Mouse (Mus musculus): ENCODE data around the gene Tbl1xr1. TPM values are rescaled to one million over a fixed set of nuclear protein-coding genes. Genes with fewer than 3 reads are reported as not detected.

The Tbl1xr1 gene
- polyA plus RNA-seq, 1 experiment from 2014 or later, result 23.0 TPM

- Histone ChIP-seq H3K27me3 (replicated peaks; ENCODE audit: low read depth, poor library complexity, severe bottlenecking) (no peaks in the 10 kb centered on the region), H3K9me3 (peaks cover 23% of the 10 kb centered on the region; the same call in 1 of the 2 replicates), H3K36me3 (replicated peaks) (peaks cover 24% of the 10 kb centered on the region), H3K27ac (replicated peaks) (no peak overlapping the region), H3K4me1 (no peaks in the 10 kb centered on the region), H3K4me3 (no peak overlapping the region)
- 88% methylated on average over 3 of the region's 3 CpGs for WGBS
- DNase-seq (ENCODE audit: low spot score), result no peak
Observed at GRCm38 (mm10) chr3:22154522-22154921, 78.1 kb downstream of the Tbl1xr1 start.

DNA sequence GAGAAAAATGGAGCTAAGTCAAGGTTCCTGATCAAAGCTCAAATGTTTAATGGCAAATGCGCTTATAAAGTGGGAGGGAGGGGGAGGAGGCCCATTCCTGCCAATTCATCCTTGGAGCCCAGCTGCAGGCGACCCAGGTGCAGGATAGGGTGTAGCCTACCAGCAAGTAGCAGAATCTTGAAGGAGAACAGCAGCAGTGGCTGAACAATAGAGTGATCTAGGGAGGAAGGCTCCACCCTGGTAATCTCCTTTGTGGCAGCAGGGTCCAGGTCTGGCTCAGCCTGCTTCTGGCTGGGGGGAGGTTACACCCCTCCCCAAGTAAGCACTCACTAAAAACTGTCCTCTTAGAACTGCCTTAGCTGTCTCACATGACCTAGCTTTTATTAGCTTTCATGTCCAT lies 79.9 kb downstream of the Tbl1xr1 start:
- no peaks in the 10 kb centered on the region for H3K4me1 ChIP-seq
- no peak for DNase-seq (ENCODE audit: low spot score)
- WGBS, result 58% methylated on average over 2 of the region's 2 CpGs

GRCm38 (mm10) chr3:22162948-22163347 lies 86.5 kb downstream of the Tbl1xr1 start:
- Histone ChIP-seq H3K36me3 (replicated peaks) (peaks cover 16% of the 10 kb centered on the region), H3K27me3 (replicated peaks; ENCODE audit: low read depth, poor library complexity, severe bottlenecking) (no peaks in the 10 kb centered on the region), H3K27ac (replicated peaks) (no peak overlapping the region), H3K4me1 (no peaks in the 10 kb centered on the region), H3K4me3 (no peak overlapping the region), H3K9me3 (peaks cover 13% of the 10 kb centered on the region; the same call in 1 of the 2 replicates)
- no peak for DNase-seq (ENCODE audit: low spot score)
- 96% methylated on average over 3 of the region's 3 CpGs for WGBS

More for the DNA sequence above, 79.9 kb downstream of the Tbl1xr1 start:
- H3K36me3 ChIP-seq (replicated peaks), result peaks cover 22% of the 10 kb centered on the region
- H3K9me3 ChIP-seq, result peaks cover 27% of the 10 kb centered on the region; the same call in 1 of the 2 replicates
- no peak overlapping the region for H3K4me3 ChIP-seq
- no peak overlapping the region for H3K27ac ChIP-seq (replicated peaks)
- no peaks in the 10 kb centered on the region for H3K27me3 ChIP-seq (replicated peaks; ENCODE audit: low read depth, poor library complexity, severe bottlenecking)

DNA sequence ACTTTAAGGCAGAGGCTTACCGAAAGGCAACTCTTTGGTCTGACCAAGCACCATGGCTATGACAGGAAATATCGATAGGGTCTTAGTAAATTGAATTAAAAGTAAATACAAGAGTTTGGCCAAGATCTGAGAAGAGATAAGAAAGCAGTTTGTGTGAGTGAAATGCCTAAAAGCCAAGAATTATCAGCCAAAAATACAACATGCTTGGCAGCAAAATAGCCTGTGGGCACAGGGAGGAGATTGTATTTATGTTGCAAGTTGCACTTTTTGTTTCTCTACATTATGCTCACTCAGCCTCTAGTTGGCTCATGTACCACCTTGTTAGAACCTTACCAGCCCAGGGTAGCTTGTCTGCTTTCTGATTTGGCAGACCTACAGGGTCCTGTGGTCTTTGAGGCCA lies 91.4 kb downstream of the Tbl1xr1 start:
- peaks cover 17% of the 10 kb centered on the region for H3K4me1 ChIP-seq
- no peak overlapping the region for H3K27ac ChIP-seq (replicated peaks)
- no peaks in the 10 kb centered on the region for H3K9me3 ChIP-seq
- no peaks in the 10 kb centered on the region for H3K27me3 ChIP-seq (replicated peaks; ENCODE audit: low read depth, poor library complexity, severe bottlenecking)
- H3K4me3 ChIP-seq, result no peak overlapping the region
- DNase-seq (ENCODE audit: low spot score), result no peak
- H3K36me3 ChIP-seq (replicated peaks), result peaks cover 11% of the 10 kb centered on the region
- 85% methylated on average over 2 of the region's 2 CpGs for WGBS

DNA sequence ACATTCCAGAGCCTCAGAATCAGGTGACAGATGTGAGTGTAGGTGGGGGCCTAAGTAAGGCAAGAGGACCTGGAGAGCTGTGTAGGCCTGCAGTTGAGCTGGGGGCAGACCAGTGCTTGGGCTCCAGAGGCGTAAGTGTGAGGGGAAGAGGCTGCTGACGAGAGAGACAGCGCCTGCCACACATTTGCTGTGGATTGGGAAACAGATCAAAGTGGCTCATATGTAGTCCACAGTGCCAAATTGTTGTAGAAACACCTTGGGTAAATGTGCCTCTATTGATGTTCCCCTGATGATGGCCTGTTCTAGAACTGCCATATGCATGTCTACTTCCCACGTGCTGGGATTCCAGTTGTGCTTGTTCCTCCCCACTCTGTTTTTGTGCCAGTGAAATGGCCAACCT lies 92.0 kb downstream of the Tbl1xr1 start:
- WGBS, result 96% methylated on average over 4 of the region's 4 CpGs
- Histone ChIP-seq H3K4me3 (no peak overlapping the region), H3K4me1 (peaks cover 19% of the 10 kb centered on the region), H3K9me3 (no peaks in the 10 kb centered on the region), H3K27ac (replicated peaks) (no peak overlapping the region), H3K27me3 (replicated peaks; ENCODE audit: low read depth, poor library complexity, severe bottlenecking) (no peaks in the 10 kb centered on the region), H3K36me3 (replicated peaks) (peaks cover 9% of the 10 kb centered on the region; the same call in 1 of the 2 replicates)
- no peak for DNase-seq (ENCODE audit: low spot score)

- peaks cover 19% of the 10 kb centered on the region for H3K4me1 ChIP-seq
- H3K27me3 ChIP-seq (replicated peaks; ENCODE audit: low read depth, poor library complexity, severe bottlenecking), result no peaks in the 10 kb centered on the region
- no peak overlapping the region for H3K4me3 ChIP-seq
- no peak overlapping the region; the same call in 1 of the 2 replicates for H3K27ac ChIP-seq (replicated peaks)
- DNase-seq (ENCODE audit: low spot score), result no peak
- H3K9me3 ChIP-seq, result no peaks in the 10 kb centered on the region
- WGBS, result 86% methylated on average over 8 of the region's 8 CpGs
- H3K36me3 ChIP-seq (replicated peaks), result no peaks in the 10 kb centered on the region
Observed at GRCm38 (mm10) chr3:22171526-22171925, 95.1 kb downstream of the Tbl1xr1 start.

DNA sequence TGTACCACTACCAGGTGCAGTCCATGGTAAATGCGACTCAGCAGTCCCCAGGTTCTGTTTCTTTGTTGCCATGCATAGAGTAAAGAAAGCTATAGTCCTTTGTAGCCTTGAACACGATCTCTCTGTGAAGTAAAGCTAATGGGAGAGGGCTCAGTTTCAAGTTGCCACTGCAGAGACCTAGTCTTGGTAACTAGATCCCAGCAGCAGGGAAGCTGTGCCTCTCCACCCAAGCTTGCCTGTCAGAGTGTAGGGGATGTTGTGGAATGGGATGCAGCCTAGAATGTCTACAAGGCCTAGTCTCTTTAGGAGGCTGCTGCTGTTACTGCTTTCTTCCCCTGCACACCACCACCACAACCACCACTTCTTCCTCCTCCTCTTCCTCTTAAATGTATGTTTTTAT lies 96.0 kb downstream of the Tbl1xr1 start:
- no peaks in the 10 kb centered on the region for H3K9me3 ChIP-seq

DNA sequence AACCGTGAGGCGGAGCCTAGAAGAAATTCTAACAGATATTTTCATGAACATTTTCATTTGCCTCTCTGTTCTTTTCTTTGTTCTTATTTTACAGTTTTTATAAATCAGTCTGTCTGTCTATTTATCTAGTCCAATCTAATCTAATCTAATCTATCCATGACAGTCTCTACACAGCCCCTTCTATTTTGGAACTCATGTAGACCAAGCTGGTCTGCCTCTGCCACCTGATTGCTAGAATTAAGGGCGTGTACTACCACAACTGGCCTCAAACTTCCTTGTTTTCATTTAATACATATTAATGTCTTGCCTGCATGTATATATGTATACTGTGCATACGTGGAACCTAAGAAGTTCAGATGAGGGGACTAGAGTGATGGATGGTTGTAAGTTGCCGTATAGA lies 96.7 kb downstream of the Tbl1xr1 start:
- H3K4me1 ChIP-seq, result peaks cover 19% of the 10 kb centered on the region
- 93% methylated on average over 5 of the region's 5 CpGs for WGBS
- DNase-seq (ENCODE audit: low spot score), result no peak
- no peaks in the 10 kb centered on the region for H3K9me3 ChIP-seq
- H3K36me3 ChIP-seq (replicated peaks), result no peaks in the 10 kb centered on the region
- H3K27me3 ChIP-seq (replicated peaks; ENCODE audit: low read depth, poor library complexity, severe bottlenecking), result no peaks in the 10 kb centered on the region
- no peak overlapping the region for H3K4me3 ChIP-seq
- H3K27ac ChIP-seq (replicated peaks), result no peak overlapping the region

More for the DNA sequence above, 96.0 kb downstream of the Tbl1xr1 start:
- no peaks in the 10 kb centered on the region for H3K36me3 ChIP-seq (replicated peaks)
- DNase-seq (ENCODE audit: low spot score), result no peak
- no peak overlapping the region for H3K4me3 ChIP-seq
- peaks cover 19% of the 10 kb centered on the region for H3K4me1 ChIP-seq
- no peak overlapping the region for H3K27ac ChIP-seq (replicated peaks)
- WGBS, result 58% methylated on average over 2 of the region's 2 CpGs
- no peaks in the 10 kb centered on the region for H3K27me3 ChIP-seq (replicated peaks; ENCODE audit: low read depth, poor library complexity, severe bottlenecking)

DNA sequence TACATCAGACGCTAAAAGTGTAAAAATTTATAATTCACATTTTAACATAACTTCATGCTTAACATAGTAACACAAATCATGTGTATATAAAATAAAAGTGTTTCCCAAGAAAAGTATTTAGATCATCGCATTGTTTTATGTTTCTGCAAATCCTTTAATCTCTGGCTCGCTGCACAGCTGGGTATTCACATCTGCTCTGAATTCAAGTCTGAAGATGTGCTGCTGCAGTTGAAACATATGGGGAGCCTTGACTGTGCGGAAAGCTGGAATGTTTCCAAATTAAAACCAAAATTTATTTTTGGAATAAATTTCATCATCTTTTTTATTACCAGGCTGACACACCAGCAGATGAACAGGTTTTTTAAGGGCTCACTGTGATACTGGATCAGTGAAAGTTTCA lies 97.8 kb downstream of the Tbl1xr1 start:
- H3K4me1 ChIP-seq, result peaks cover 19% of the 10 kb centered on the region
- no peak for DNase-seq (ENCODE audit: low spot score)
- H3K27me3 ChIP-seq (replicated peaks; ENCODE audit: low read depth, poor library complexity, severe bottlenecking), result no peaks in the 10 kb centered on the region
- no peak overlapping the region for H3K4me3 ChIP-seq
- no peaks in the 10 kb centered on the region for H3K9me3 ChIP-seq
- no peak overlapping the region for H3K27ac ChIP-seq (replicated peaks)
- H3K36me3 ChIP-seq (replicated peaks), result no peaks in the 10 kb centered on the region
- WGBS, result 80% methylated on average over 4 of the region's 4 CpGs

DNA sequence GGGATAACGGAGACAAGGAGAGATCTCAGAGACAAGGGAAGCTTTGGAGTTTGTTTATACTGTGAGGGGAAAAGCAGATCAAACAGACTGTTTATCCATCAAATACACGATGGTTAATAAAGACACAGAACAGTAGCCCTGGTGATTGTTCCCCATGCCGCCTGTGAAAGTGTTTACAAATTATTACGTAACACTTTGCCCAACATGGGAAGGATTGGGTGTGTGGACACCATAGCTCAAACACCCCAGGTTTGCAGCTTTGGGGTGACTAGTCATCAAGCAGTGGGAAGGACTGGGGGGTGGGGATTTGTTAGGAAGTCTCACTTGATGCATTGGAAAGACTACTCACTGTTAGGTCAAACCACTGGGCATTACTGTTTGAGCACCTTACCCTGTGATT lies 103.6 kb downstream of the Tbl1xr1 start:
- H3K4me1 ChIP-seq, result no peaks in the 10 kb centered on the region
- 85% methylated on average over 4 of the region's 4 CpGs for WGBS
- no peak overlapping the region for H3K27ac ChIP-seq (replicated peaks)
- no peaks in the 10 kb centered on the region for H3K9me3 ChIP-seq
- no peak overlapping the region for H3K4me3 ChIP-seq
- no peak for DNase-seq (ENCODE audit: low spot score)
- no peaks in the 10 kb centered on the region for H3K27me3 ChIP-seq (replicated peaks; ENCODE audit: low read depth, poor library complexity, severe bottlenecking)
- no peaks in the 10 kb centered on the region for H3K36me3 ChIP-seq (replicated peaks)

DNA sequence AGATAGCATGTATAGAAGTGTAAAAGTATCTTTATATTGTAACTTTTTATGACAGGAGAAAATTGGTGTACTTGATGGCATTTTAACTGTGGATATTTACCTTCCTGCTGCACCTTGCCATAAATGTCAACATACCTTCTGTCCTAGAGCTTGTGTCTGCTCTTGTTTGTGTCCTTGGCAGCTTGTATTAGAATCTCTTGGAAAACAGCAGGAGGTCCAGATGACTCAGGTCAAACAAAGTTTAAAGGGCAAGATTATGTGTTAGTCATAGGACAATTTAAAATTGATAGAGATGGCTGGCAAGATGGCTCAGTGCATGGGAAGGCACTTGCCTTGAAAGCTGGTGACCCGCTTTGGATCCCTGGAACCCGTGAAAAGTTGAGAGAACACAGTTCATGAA lies 104.6 kb downstream of the Tbl1xr1 start:
- no peaks in the 10 kb centered on the region for H3K36me3 ChIP-seq (replicated peaks)
- H3K27ac ChIP-seq (replicated peaks), result no peak overlapping the region
- H3K9me3 ChIP-seq, result no peaks in the 10 kb centered on the region
- H3K27me3 ChIP-seq (replicated peaks; ENCODE audit: low read depth, poor library complexity, severe bottlenecking), result no peaks in the 10 kb centered on the region
- H3K4me1 ChIP-seq, result peaks cover 2% of the 10 kb centered on the region; the same call in 1 of the 2 replicates
- WGBS, result 91% methylated on average over 2 of the region's 2 CpGs
- DNase-seq (ENCODE audit: low spot score), result no peak
- H3K4me3 ChIP-seq, result no peak overlapping the region

DNA sequence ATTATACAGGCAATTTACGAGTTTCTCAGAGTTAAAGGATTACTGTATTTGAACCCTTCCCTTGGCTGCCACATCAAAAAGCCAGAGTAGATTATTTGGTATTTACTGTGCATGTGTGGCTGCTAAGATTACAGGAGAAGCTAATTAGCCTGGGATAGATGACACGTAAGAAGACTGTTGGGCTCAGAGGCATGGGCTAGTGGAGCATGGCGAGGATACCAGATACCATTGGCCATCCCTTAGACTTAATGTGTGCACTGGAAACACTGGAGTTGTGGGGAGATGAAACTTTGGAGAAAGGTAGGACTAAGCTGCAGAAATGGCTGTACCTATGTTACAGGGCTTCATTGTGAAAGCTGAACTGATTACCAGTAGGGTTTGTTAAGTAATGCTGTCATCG lies 108.8 kb downstream of the Tbl1xr1 start:
- peaks cover 10% of the 10 kb centered on the region for H3K36me3 ChIP-seq (replicated peaks)
- 92% methylated on average over 4 of the region's 4 CpGs for WGBS
- DNase-seq (ENCODE audit: low spot score), result no peak
- no peaks in the 10 kb centered on the region for H3K9me3 ChIP-seq
- H3K27me3 ChIP-seq (replicated peaks; ENCODE audit: low read depth, poor library complexity, severe bottlenecking), result no peaks in the 10 kb centered on the region
- peaks cover 6% of the 10 kb centered on the region; the same call in 1 of the 2 replicates for H3K4me1 ChIP-seq
- no peak overlapping the region for H3K27ac ChIP-seq (replicated peaks)
- no peak overlapping the region for H3K4me3 ChIP-seq

- H3K27me3 ChIP-seq (replicated peaks; ENCODE audit: low read depth, poor library complexity, severe bottlenecking), result no peaks in the 10 kb centered on the region
- peaks cover 59% of the 10 kb centered on the region for H3K36me3 ChIP-seq (replicated peaks)
- H3K4me3 ChIP-seq, result no peak overlapping the region
- no peaks in the 10 kb centered on the region for H3K9me3 ChIP-seq
- DNase-seq (ENCODE audit: low spot score), result no peak
- H3K4me1 ChIP-seq, result peaks cover 6% of the 10 kb centered on the region; the same call in 1 of the 2 replicates
- H3K27ac ChIP-seq (replicated peaks), result no peak overlapping the region
Observed at GRCm38 (mm10) chr3:22190498-22190897, 114.0 kb downstream of the Tbl1xr1 start.

DNA sequence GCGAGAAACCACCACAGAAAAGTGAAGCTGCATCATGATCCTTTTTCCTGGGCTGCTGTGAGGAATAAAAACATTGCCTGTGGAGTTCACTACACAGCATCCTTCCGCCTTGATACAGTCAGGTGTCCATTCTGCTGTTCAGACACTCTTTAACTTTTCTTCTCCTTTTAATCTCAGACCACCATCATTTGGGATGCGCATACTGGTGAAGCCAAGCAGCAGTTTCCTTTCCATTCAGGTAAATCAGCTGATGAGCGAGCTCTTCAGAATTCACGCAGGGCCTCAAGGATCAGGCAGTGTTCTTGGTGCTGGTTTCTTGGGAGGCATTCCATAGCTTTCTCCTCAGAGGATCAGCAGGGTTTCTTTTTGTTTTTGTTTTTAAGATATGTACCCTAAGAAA lies 116.5 kb downstream of the Tbl1xr1 start:
- Histone ChIP-seq H3K27ac (replicated peaks) (no peak overlapping the region), H3K27me3 (replicated peaks; ENCODE audit: low read depth, poor library complexity, severe bottlenecking) (no peaks in the 10 kb centered on the region), H3K4me3 (no peak overlapping the region), H3K9me3 (no peaks in the 10 kb centered on the region), H3K36me3 (replicated peaks) (peaks cover 82% of the 10 kb centered on the region), H3K4me1 (no peaks in the 10 kb centered on the region)
- no peak for DNase-seq (ENCODE audit: low spot score)
- WGBS, result 94% methylated on average over 5 of the region's 5 CpGs

Data from embryonic facial prominence, embryonic 10.5 days (tissue).